Mouse (Mus musculus): ENCODE measurements around the gene Foxn3.

The Foxn3 gene

GRCm38 (mm10) chr12:99320966-99321496 lies 242.4 kb downstream of the Foxn3 start:
- no peak for DNase-seq

- no peak for DNase-seq
These were observed 243.5 kb downstream of the Foxn3 start for GRCm38 (mm10) chr12:99319896-99320295.

- no peak for DNase-seq
These were observed 244.2 kb downstream of the Foxn3 start for GRCm38 (mm10) chr12:99319171-99319570.

GRCm38 (mm10) chr12:99315931-99316330 lies 247.5 kb downstream of the Foxn3 start:
- DNase-seq: no peak

- DNase-seq: no peak
These were observed 248.6 kb downstream of the Foxn3 start for GRCm38 (mm10) chr12:99314817-99315216.

GRCm38 (mm10) chr12:99311303-99311702 lies 252.1 kb downstream of the Foxn3 start:
- DNase-seq: no peak

- DNase-seq: no peak
These were observed 253.4 kb downstream of the Foxn3 start for GRCm38 (mm10) chr12:99309937-99310336.

DNA sequence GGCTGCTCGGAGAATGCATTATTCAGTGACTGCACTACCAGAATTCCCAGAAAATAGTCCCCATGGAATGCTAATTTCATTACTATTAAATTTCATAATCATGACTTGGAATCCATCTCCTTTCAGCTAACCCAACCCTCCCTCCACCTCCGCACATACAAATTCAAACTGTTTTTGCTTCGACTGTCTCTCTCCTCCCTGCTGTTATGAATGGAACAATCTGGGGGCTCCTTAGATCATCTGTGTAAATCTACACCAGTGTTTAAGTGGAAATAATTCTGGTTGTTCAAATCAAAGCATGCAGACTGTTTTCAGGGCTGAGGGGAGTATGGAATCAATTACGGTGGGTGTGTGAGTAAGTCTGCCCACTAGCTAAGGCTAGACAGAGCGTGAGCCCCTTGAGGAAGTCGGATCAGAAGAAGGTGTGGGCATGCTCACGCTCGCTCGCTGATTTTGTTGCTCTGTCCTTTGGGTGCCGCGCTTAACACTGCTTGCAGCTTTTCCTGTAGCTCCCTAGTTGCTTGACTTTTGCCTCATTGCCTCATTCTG lies 254.8 kb downstream of the Foxn3 start:
- DNase-seq: no peak

GRCm38 (mm10) chr12:99306536-99307204 lies 256.7 kb downstream of the Foxn3 start:
- DNase-seq: no peak

GRCm38 (mm10) chr12:99305784-99306535 lies 257.4 kb downstream of the Foxn3 start:
- no peak for DNase-seq

DNA sequence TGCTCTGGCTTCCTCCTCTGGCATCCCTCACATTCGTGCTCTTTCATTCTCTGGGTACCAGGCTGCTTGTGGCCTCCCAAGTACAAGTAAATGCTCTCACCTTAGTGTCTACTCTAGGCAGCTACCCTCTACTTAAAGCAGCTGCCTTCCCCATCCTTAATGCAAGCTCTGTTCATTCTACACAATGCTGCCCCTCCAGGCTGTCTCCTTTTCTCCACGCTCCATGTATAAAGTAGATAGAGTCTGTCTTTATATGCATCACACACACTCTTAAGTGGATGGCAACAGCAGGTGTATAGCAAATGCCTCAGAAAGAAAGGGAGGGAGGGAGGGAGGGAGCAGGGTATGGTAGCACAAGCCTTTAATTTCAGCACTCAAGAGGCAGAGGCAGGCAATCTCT lies 258.1 kb downstream of the Foxn3 start:
- DNase-seq: no peak

DNA sequence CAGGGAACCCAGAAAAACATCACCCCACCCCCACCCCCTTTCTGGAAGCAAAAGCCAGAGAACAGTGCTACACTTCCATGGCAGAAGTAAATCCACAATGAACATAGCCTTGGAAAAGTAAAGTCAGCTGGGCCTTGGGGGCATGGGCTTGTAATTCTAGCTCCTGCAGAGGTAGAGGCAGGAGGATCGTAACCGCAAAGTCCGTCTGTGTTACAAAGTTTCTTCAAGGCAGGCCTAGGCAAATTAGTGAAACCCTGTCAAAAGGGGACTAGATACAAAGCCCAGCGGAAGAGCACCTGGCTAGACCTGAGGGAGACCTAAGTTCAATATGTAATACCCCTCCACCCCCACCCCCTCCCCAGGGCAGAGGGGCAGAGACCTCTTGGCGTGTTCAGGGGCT lies 259.3 kb downstream of the Foxn3 start:
- DNase-seq: peak; percentile 26

DNA sequence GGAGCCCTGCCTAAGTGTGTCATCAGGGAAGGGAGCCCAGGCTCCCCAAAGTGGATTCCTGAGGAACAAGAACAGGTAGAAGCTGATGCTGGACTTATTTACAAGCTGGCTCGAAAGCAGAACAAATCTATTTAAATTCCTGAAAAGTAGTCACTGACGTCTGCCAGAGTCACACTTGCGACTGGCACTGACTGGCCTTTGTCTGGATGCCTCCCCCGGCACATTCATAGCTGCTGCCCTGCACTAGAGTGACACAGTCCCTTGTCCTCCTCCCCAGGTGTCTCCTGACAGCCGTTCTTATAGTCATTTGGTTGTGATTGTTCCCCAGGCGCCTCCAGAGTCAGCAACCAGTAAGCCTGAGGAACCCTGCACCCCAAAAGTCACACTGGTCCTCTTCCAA lies 259.8 kb downstream of the Foxn3 start:
- no peak for DNase-seq

DNA sequence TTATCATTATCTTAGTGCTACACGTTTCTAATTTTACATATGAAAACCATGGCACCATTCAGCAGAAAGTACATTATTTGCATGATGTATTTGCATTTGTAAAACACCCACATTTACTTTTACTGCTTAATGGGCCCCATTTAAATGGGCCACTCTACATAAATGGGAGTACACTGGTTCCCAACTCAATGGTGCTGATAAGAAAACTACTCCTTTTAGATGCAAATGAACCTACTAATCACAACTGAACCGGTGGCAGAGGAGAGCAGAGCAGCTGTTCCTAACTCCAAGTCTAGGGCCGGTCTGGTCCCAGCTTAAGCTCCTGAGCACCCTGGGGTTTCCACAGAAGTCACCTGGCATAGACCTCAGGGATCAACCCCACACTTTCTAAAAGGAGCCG lies 263.5 kb downstream of the Foxn3 start:
- DNase-seq: no peak

DNA sequence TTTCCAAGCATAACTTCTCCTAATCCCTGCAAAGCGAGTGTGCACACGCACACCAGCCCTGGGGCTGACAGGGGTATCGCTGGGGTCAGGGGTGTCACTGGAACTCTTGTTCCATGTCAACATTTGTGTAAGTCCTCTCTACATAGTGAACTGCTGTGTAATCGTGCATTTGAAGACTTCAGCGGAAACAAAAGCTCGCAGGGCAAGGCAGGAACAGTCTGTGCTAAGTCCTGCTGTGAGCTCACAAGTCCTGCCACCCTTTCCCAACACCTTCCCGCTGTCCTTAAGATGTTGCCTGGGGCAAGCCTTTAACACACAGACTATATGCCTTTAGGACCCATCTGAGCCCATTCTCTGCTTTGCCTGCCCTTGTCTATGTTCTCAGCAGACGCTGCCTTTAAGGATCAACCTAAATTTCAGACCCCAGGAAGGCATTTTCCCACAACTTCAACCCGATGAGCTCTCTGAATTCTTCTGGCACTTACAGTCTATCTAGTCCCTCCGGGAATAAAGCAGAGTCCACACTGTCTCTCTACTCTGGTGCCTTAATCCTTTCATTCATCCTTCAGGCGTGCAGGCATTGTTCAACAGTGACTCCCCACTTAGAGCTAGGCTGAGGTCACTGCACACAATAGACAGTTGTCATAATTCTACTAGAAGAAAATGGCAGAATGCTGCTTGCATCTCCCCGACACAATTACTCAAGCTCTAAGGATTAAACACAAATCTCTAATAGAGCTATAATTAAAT lies 264.4 kb downstream of the Foxn3 start:
- DNase-seq: no peak

GRCm38 (mm10) chr12:99298242-99298641 lies 265.1 kb downstream of the Foxn3 start:
- DNase-seq: no peak

GRCm38 (mm10) chr12:99297792-99298191 lies 265.6 kb downstream of the Foxn3 start:
- no peak for DNase-seq

GRCm38 (mm10) chr12:99293532-99293931 lies 269.9 kb downstream of the Foxn3 start:
- DNase-seq: no peak

DNA sequence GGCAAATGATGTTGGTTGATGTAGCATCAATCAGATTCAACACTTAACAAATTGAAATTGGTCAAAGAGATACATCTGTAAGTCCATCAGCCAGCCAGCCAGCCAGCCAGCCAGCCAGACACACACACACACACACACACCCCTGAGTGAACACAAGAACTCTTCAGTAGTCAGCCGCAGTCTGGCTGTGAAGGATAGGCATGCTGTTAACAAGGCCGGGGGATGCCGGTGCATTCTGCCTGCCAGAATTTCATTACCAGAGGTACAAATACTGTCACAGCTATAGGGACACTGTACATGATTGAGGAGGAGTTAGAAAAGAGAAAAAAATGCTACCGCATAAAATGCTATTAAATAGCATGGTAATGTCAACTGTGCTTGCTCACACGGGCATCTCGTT lies 271.2 kb downstream of the Foxn3 start:
- DNase-seq: no peak

DNA sequence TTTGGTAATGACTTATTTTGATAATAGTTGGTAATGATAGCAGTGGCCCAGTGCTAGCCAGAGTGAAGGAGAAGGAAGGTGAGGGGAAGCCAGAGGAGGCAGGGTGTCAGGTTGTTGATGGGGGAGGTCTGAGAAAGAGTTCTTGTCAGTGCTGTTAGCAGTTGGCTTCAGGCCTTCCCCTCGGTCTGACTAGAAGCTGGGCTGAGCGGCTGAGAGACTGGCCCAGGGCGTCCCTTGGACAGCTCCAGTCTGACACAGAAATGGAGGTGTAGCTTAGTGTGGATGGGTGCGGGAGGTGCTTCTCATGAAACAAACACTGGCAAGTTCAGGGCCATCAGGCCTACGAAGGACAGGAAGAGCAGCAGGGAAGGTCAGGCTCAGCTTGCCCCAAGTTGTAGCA lies 276.3 kb downstream of the Foxn3 start:
- DNase-seq: no peak

DNA sequence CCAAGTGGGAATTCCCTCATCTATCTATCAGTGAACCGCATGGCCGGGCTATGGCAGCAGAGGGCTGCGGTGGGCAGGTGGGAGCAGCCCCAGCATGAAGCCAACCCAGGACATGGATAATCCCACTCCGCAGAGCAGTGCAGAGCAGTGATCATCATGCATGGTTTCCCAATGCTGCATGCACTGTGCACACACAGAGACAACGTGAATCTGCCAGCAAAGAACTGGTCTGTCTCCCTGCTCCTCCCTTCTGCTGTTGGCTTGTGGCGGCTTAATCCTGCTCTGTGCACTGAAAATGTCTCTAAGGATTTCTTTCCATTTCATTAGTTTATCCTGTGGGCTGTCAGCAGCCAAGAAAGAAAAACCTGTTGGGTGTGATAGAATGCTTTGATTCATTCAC lies 276.7 kb downstream of the Foxn3 start:
- peak; percentile 75 for DNase-seq

DNA sequence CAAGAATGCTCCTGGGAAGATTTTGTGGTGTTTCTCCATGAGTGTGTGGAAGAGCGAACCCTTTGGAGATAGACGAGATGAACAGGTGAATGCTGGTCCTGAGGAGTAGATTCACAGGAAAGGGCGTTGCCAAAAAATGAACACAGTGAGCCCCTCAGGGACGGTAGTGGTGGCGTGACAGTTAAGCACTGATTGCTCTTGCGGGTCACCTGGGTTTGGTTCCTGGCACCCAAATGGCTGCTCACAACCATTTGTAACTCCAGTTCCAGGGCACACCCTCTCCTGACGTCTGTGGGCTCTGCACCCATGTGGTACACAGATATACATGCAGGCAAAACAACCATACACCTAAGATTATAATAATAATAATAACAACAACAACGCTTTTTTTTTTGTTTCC lies 277.7 kb downstream of the Foxn3 start:
- DNase-seq: no peak

- DNase-seq: peak; percentile 72
These were observed 278.2 kb downstream of the Foxn3 start for GRCm38 (mm10) chr12:99285199-99285598.

Measured in cerebellum, adult 9-11 months (tissue).